Mouse (Mus musculus) liver, embryonic 15.5 days (tissue): ENCODE measurements around the gene Lama1. TPM values are rescaled to one million over a fixed set of nuclear protein-coding genes. Genes with fewer than 3 reads are reported as not detected.

Experiments used
- ATAC-seq: fragments of 200-750 bp; cut with Nextera tagmentation; 2 replicates; pipeline ENCODE4 v1.8.0; 2017; ENCODE audit warnings: moderate number of reproducible peaks, mild to moderate bottlenecking, moderate library complexity; ENCODE audit not compliant: insufficient read depth
- H3K27ac ChIP-seq: fragments of 300-500 bp; sonication (generic); replicated peaks from 2 replicates; pipeline ENCODE4 v1.5.1; 2015; ENCODE audit warnings: mild to moderate bottlenecking, inconsistent platforms
- H3K27me3 ChIP-seq: fragments of 300-500 bp; sonication (generic); 2 replicates; pipeline ENCODE4 v1.6.1; 2015; ENCODE audit warnings: mild to moderate bottlenecking, inconsistent platforms
- H3K36me3 ChIP-seq: fragments of 300-500 bp; sonication (generic); replicated peaks from 2 replicates; pipeline ENCODE4 v1.6.1; 2015; ENCODE audit warnings: moderate library complexity, mild to moderate bottlenecking, inconsistent platforms
- H3K4me1 ChIP-seq: fragments of 300-500 bp; sonication (generic); replicated peaks from 2 replicates; pipeline ENCODE4 v1.6.1; 2015; ENCODE audit warnings: inconsistent platforms
- H3K4me2 ChIP-seq: fragments of 300-500 bp; sonication (generic); 2 replicates; pipeline ENCODE4 v1.6.1; 2015; ENCODE audit warnings: moderate library complexity, mild to moderate bottlenecking, inconsistent platforms
- H3K4me3 ChIP-seq: fragments of 300-500 bp; sonication (generic); replicated peaks from 2 replicates; pipeline ENCODE4 v1.5.1; 2015; ENCODE audit warnings: mild to moderate bottlenecking, inconsistent platforms
- H3K9ac ChIP-seq: fragments of 300-500 bp; sonication (generic); 2 replicates; pipeline ENCODE4 v1.6.1; 2015; ENCODE audit warnings: moderate library complexity, mild to moderate bottlenecking, inconsistent platforms
- H3K9me3 ChIP-seq: fragments of 300-500 bp; sonication (generic); replicated peaks from 2 replicates; pipeline ENCODE4 v1.6.1; 2016; ENCODE audit warnings: inconsistent platforms
- WGBS: fragments of 180-500 bp; shearing (Covaris S2); methylation state at CpG from one replicate; pipeline ENCODE4 v1.1.7; 2015; ENCODE audit warnings: mixed read lengths; ENCODE audit not compliant: insufficient replicate concordance; 5-methylcytosine and 5-hydroxymethylcytosine counted together
- polyA plus RNA-seq: library from polyadenylated mRNA; unstranded; fragments of >200 nt; fragmentation: Nextera tagmentation; extraction: Ambion mirVana; gene quantifications from 2 replicates; pipeline ENCODE4 v1.2.1, GENCODE M21; 2015

The Lama1 gene
- 0.82 and 2.1 TPM in 2 replicates for polyA plus RNA-seq

DNA sequence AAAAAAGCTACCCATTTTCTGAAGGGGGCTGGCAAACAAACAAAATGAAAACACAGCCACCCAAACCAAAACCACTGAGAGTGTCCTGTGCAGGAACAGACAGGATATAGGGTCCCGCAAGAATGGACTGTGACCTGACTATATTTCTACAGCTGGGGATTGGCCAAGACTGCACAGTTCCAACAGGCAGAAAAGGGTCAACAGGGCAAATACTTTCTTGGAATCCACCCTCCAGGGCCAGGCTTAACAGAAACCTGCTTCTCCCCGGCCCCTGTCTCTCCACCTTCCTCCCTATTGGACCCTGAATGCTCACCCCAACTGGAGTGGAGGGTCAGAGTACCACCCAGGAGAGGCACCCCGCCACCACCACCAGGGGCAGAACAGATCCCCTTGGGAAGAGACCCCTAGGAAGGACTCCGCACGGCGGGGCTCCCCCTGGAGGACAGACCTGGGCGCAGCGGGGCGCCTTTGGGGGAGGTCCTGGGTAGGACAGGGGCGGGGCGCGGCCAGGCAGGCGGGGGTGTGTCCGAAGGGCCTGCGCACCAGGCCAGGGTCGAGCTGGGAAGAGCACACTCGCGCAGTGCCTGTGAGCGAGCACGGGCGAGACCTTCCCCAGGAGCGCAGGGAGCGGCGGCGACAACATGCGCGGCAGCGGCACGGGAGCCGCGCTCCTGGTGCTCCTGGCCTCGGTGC lies at the start of gene Lama1:
Gene Lama1 (plus strand): TSS at position 566 of the 693 bp plus-strand sequence.
- 1% methylated on average over 16 of the region's 32 CpGs for WGBS
- Histone ChIP-seq H3K36me3 (no peaks in the 10 kb centered on the region), H3K9ac (no peak within 1 kb of the TSS; the same call in 1 of the 2 replicates), H3K4me2 (peak within 1 kb of the TSS; percentile 67), H3K9me3 (no peaks in the 10 kb centered on the region), H3K27ac (no peak within 1 kb of the TSS), H3K27me3 (peaks cover 31% of the 10 kb centered on the region), H3K4me3 (peak within 1 kb of the TSS; percentile 53), H3K4me1 (no peaks in the 10 kb centered on the region)
- peak; percentile 93 for ATAC-seq

- no peak overlapping the region for H3K9ac ChIP-seq
These were observed 45.6 kb upstream of the Lama1 start for GRCm38 (mm10) chr17:67651506-67651905.

GRCm38 (mm10) chr17:67664299-67664698 lies 32.8 kb upstream of the Lama1 start:
- no peaks in the 10 kb centered on the region for H3K36me3 ChIP-seq
- ATAC-seq, result no peak
- 31% methylated on average over 3 of the region's 3 CpGs for WGBS

More at GRCm38 (mm10) chr17:67651506-67651905, 45.6 kb upstream of the Lama1 start:
- Histone ChIP-seq H3K4me2 (no peak overlapping the region), H3K9me3 (no peaks in the 10 kb centered on the region), H3K36me3 (no peaks in the 10 kb centered on the region), H3K4me3 (no peak overlapping the region), H3K4me1 (no peaks in the 10 kb centered on the region), H3K27me3 (no peaks in the 10 kb centered on the region), H3K27ac (no peak overlapping the region)
- 14% methylated on average over 4 of the region's 4 CpGs for WGBS
- no peak for ATAC-seq

GRCm38 (mm10) chr17:67666981-67667380 lies 30.1 kb upstream of the Lama1 start:
- no peaks in the 10 kb centered on the region for H3K27me3 ChIP-seq
- H3K4me3 ChIP-seq, result no peak overlapping the region
- H3K36me3 ChIP-seq, result no peaks in the 10 kb centered on the region
- no peak overlapping the region for H3K9ac ChIP-seq
- no peaks in the 10 kb centered on the region for H3K9me3 ChIP-seq
- ATAC-seq, result no peak
- WGBS, result 43% methylated on average over 5 of the region's 5 CpGs
- no peaks in the 10 kb centered on the region for H3K4me1 ChIP-seq
- no peak overlapping the region for H3K27ac ChIP-seq
- no peak overlapping the region for H3K4me2 ChIP-seq

More at GRCm38 (mm10) chr17:67664299-67664698, 32.8 kb upstream of the Lama1 start:
- Histone ChIP-seq H3K27me3 (no peaks in the 10 kb centered on the region), H3K9me3 (no peaks in the 10 kb centered on the region), H3K27ac (no peak overlapping the region), H3K9ac (no peak overlapping the region), H3K4me3 (no peak overlapping the region), H3K4me1 (no peaks in the 10 kb centered on the region), H3K4me2 (no peak overlapping the region)

- Histone ChIP-seq H3K4me1 (no peaks in the 10 kb centered on the region), H3K27me3 (no peaks in the 10 kb centered on the region), H3K9ac (no peak overlapping the region), H3K9me3 (no peaks in the 10 kb centered on the region), H3K27ac (no peak overlapping the region), H3K36me3 (no peaks in the 10 kb centered on the region), H3K4me3 (no peak overlapping the region), H3K4me2 (no peak overlapping the region)
- no peak for ATAC-seq
- 16% methylated on average over 3 of the region's 3 CpGs for WGBS
These were observed 29.1 kb upstream of the Lama1 start for GRCm38 (mm10) chr17:67667981-67668380.

DNA sequence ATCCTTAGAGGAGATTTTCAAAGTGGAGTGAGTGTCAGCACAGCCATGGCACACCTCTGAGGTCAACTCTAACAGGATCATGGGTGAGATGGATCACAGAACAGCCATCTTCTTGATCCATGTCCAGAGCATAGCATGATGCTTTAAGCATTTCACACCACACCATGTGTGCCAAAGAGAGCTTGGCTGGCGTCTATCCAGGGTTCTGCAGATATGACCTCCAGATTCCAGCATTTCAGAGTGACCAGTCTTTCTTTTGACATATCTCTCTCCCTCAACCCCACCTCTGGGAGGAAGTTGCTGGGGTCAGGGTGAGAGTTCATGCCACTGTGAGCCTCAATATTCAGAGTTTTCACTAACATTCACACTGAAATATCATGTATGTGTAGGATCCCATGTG lies 18.5 kb upstream of the Lama1 start:
- Histone ChIP-seq H3K27ac (no peak overlapping the region), H3K4me2 (no peak overlapping the region), H3K27me3 (no peaks in the 10 kb centered on the region), H3K4me3 (no peak overlapping the region), H3K4me1 (no peaks in the 10 kb centered on the region), H3K9ac (no peak overlapping the region), H3K9me3 (no peaks in the 10 kb centered on the region), H3K36me3 (no peaks in the 10 kb centered on the region)
- no peak for ATAC-seq
- WGBS, result 56% methylated on average over 1 of the region's 1 CpGs

GRCm38 (mm10) chr17:67681084-67681483 lies 16.0 kb upstream of the Lama1 start:
- H3K9ac ChIP-seq, result no peak overlapping the region
- no peak overlapping the region for H3K27ac ChIP-seq
- ATAC-seq, result no peak
- no peaks in the 10 kb centered on the region for H3K4me1 ChIP-seq
- no peaks in the 10 kb centered on the region for H3K9me3 ChIP-seq
- no peaks in the 10 kb centered on the region for H3K27me3 ChIP-seq
- WGBS, result 50% methylated on average over 6 of the region's 6 CpGs
- no peak overlapping the region for H3K4me3 ChIP-seq
- no peaks in the 10 kb centered on the region for H3K36me3 ChIP-seq
- no peak overlapping the region for H3K4me2 ChIP-seq

- Histone ChIP-seq H3K4me1 (no peaks in the 10 kb centered on the region), H3K36me3 (no peaks in the 10 kb centered on the region), H3K27me3 (no peaks in the 10 kb centered on the region), H3K27ac (no peak overlapping the region), H3K4me2 (no peak overlapping the region), H3K9me3 (no peaks in the 10 kb centered on the region), H3K4me3 (no peak overlapping the region), H3K9ac (no peak overlapping the region)
- ATAC-seq, result no peak
- WGBS, result 54% methylated on average over 14 of the region's 14 CpGs
These were observed 11.9 kb upstream of the Lama1 start for GRCm38 (mm10) chr17:67685022-67685743.

DNA sequence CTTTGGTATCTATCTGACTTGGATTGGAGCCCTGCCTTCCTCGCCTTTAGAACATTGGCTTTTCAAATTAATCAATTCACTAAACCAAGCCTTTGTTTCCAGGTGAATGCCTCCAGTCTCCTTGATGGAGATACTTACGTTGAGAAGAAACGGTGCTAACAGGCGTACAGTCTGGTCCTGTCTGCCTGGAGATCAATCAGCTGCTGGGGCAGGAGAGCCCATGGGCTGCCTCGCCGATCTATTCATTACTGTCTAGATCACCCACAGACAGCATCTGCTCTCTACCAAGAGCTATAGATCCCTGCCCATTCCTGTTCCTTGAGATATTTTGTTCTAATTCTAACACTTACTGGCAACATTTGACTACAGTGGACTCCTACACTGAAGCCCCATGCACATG lies 9.6 kb upstream of the Lama1 start:
- Histone ChIP-seq H3K27me3 (no peaks in the 10 kb centered on the region), H3K9me3 (no peaks in the 10 kb centered on the region), H3K9ac (no peak overlapping the region), H3K4me2 (no peak overlapping the region), H3K4me1 (no peaks in the 10 kb centered on the region), H3K4me3 (no peak overlapping the region), H3K27ac (no peak overlapping the region), H3K36me3 (no peaks in the 10 kb centered on the region)
- WGBS, result 77% methylated on average over 6 of the region's 6 CpGs
- ATAC-seq, result no peak

DNA sequence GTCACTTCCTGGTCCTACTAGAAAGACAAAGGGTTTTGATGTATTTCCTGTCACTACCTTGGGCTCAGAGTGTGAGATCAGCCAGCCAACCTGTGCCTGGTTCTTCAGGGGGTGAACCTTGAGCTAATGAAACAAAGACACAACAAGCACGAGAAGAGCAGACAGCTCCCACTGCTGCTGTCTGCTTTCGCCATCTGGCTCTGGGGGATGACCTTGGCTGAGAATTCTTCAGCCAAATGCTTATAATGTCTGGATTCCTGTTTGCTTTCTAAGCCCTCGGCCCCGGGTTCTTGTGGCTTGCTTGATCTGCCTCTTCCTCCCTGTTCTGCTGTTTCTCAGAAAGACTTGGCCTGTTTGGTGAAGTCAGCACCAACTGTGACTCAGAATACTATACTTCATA lies 6.4 kb upstream of the Lama1 start:
- Histone ChIP-seq H3K9me3 (no peaks in the 10 kb centered on the region), H3K4me1 (no peaks in the 10 kb centered on the region), H3K27me3 (no peaks in the 10 kb centered on the region), H3K27ac (no peak overlapping the region), H3K36me3 (no peaks in the 10 kb centered on the region), H3K9ac (no peak overlapping the region), H3K4me2 (no peak overlapping the region), H3K4me3 (no peak overlapping the region)
- WGBS, result 34% methylated on average over 4 of the region's 4 CpGs
- no peak for ATAC-seq

DNA sequence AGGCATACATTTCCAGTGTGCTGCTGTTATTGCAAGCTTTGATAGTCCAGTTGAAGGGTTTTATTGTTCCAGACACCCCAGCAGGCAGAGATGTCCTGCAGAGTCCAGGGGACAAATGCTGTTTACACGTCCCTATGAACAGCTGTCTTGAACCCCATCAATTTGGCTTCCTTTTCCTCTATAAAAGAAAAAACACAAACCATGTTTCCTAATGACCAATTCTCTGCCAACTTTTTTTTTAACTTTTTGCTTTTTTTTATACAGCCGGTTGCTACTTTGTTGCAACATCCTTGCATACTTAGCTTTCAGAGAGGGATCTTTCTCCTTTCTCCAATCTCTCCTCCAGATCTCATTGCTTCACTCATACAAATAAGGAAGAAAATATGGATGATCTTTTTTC lies 4.4 kb upstream of the Lama1 start:
- Histone ChIP-seq H3K27ac (no peak overlapping the region), H3K9ac (no peak overlapping the region), H3K27me3 (peaks cover 11% of the 10 kb centered on the region), H3K4me2 (no peak overlapping the region), H3K4me3 (no peak overlapping the region), H3K9me3 (no peaks in the 10 kb centered on the region), H3K4me1 (no peaks in the 10 kb centered on the region), H3K36me3 (no peaks in the 10 kb centered on the region)
- ATAC-seq, result no peak
- 56% methylated on average over 2 of the region's 2 CpGs for WGBS
